Mouse (Mus musculus) myocyte (in vitro differentiated cells): Measurements from ENCODE around the gene Snca. TPM values are rescaled to one million over a fixed set of nuclear protein-coding genes. Genes with fewer than 3 reads are reported as not detected.

Source experiments
- H3K27me3 ChIP-seq: one replicate; pipeline ENCODE4 v1.6.1; 2011; ENCODE audit not compliant: control insufficient read depth, insufficient read depth, insufficient read length
- H3K36me3 ChIP-seq: one replicate; pipeline ENCODE4 v1.6.1; 2011; ENCODE audit not compliant: control insufficient read depth, insufficient read depth
- H3K4me2 ChIP-seq: one replicate; pipeline ENCODE4 v1.6.1; 2011; ENCODE audit warnings: low read depth, control low read depth
- H3K4me3 ChIP-seq: one replicate; pipeline ENCODE4 v1.5.1; 2011; ENCODE audit warnings: mild to moderate bottlenecking, control low read depth, moderate library complexity
- H3K79me2 ChIP-seq: one replicate; pipeline ENCODE4 v1.6.1; 2011; ENCODE audit not compliant: control insufficient read depth, insufficient read depth
- H3ac ChIP-seq: one replicate; pipeline ENCODE4 v1.6.1; 2011; ENCODE audit not compliant: control insufficient read depth, insufficient read length
- CEBPB ChIP-seq: IDR thresholded peaks from 2 replicates; pipeline ENCODE4 v1.6.1; 2011; ENCODE audit warnings: mild to moderate bottlenecking, moderate library complexity; ENCODE audit not compliant: poor library complexity, insufficient read depth, severe bottlenecking
- E2F4 ChIP-seq: IDR thresholded peaks from one replicate; pipeline ENCODE4 v1.6.1; 2011; ENCODE audit warnings: mild to moderate bottlenecking, control low read depth, moderate library complexity; ENCODE audit not compliant: insufficient read depth
- MAX ChIP-seq: IDR thresholded peaks from one replicate; pipeline ENCODE4 v1.6.1; 2011; ENCODE audit warnings: low read depth, mild to moderate bottlenecking, control low read depth
- MYOD1 ChIP-seq, 3 experiments: IDR thresholded peaks; one replicate each; pipeline ENCODE4 v1.6.1; 2011; ENCODE audit warnings: control low read depth in 2 of 3, low read depth in 2 of 3, mild to moderate bottlenecking in 2 of 3, moderate library complexity in 1 of 3; ENCODE audit not compliant: insufficient read length in 2 of 3, control insufficient read depth in 1 of 3
- MYOG ChIP-seq, 3 experiments: IDR thresholded peaks; one replicate each; pipeline ENCODE4 v1.6.1; 2011; ENCODE audit warnings: control low read depth in 2 of 3, low read depth in 2 of 3, mild to moderate bottlenecking in 2 of 3; ENCODE audit not compliant: insufficient read length in 2 of 3, control insufficient read depth in 1 of 3, insufficient read depth in 1 of 3
- POLR2A ChIP-seq: IDR thresholded peaks from one replicate; pipeline ENCODE4 v1.6.1; 2011; ENCODE audit warnings: low read depth, mild to moderate bottlenecking, control low read depth, moderate library complexity; ENCODE audit not compliant: insufficient read length
- POLR2AphosphoS2 ChIP-seq: IDR thresholded peaks from one replicate; pipeline ENCODE4 v1.6.1; 2011; ENCODE audit warnings: low read depth, control low read depth; ENCODE audit not compliant: insufficient read length
- REST ChIP-seq: IDR thresholded peaks from one replicate; pipeline ENCODE4 v1.6.1; 2011; ENCODE audit warnings: mild to moderate bottlenecking, control low read depth, moderate library complexity; ENCODE audit not compliant: insufficient read depth, insufficient read length
- SRF ChIP-seq: IDR thresholded peaks from one replicate; pipeline ENCODE4 v1.6.1; 2011; ENCODE audit warnings: low read depth; ENCODE audit not compliant: control insufficient read depth, insufficient read length
- TCF12 ChIP-seq: IDR thresholded peaks from one replicate; pipeline ENCODE4 v1.6.1; 2011; ENCODE audit warnings: mild to moderate bottlenecking, control low read depth; ENCODE audit not compliant: poor library complexity, insufficient read depth, severe bottlenecking
- TCF3 ChIP-seq: IDR thresholded peaks from one replicate; pipeline ENCODE4 v1.6.1; 2011; ENCODE audit warnings: low read depth, control low read depth; ENCODE audit not compliant: insufficient read length
- USF1 ChIP-seq: IDR thresholded peaks from one replicate; pipeline ENCODE4 v1.6.1; 2011; ENCODE audit warnings: low read depth, mild to moderate bottlenecking, control low read depth, moderate library complexity
- polyA plus RNA-seq: library from polyadenylated mRNA; unstranded; fragments of >200 nt; fragmentation: generic; extraction: Trizol; gene quantifications from one replicate; pipeline ENCODE4 v1.2.1, GENCODE M21; 2012; ENCODE audit warnings: missing spikeins

Gene Snca
- polyA plus RNA-seq, 1 experiment, result 0.13 TPM

DNA sequence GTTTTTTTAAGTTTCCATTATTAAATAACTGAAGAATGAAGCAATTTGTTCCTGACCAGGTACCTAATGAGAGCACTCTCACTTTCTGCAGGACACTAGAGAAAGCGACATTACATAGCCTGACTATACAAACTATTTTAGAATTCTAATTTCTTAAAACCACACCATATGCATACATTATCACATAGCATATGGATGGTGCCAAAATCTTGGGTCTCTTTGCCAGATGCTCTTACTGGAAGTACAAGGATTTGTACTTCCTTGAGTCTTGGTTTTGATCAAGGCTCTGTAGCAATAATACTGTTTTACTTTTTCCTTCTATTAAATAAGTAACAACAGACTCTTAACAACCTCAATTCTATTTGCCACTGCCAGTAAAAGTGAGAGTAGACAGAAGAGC, 31.4 kb downstream of the Snca start:
- H3ac ChIP-seq, result no peak overlapping the region
- H3K4me2 ChIP-seq, result no peak overlapping the region
- no peak overlapping the region for H3K4me3 ChIP-seq
- TF ChIP-seq USF1 (no peak), REST (no peak), MAX (no peak), TCF3 (no peak), CEBPB (no peak), POLR2A (no peak), MYOG (IDR thresholded peaks at IDR 0.05; ENCODE audit: control insufficient read depth in 1 of 3, insufficient read depth in 1 of 3, insufficient read length in 2 of 3, low read depth in 2 of 3) (no peak), POLR2AphosphoS2 (no peak), SRF (no peak)
- no peaks in the 10 kb centered on the region for H3K36me3 ChIP-seq
- no peaks in the 10 kb centered on the region for H3K79me2 ChIP-seq
- no peaks in the 10 kb centered on the region for H3K27me3 ChIP-seq

DNA sequence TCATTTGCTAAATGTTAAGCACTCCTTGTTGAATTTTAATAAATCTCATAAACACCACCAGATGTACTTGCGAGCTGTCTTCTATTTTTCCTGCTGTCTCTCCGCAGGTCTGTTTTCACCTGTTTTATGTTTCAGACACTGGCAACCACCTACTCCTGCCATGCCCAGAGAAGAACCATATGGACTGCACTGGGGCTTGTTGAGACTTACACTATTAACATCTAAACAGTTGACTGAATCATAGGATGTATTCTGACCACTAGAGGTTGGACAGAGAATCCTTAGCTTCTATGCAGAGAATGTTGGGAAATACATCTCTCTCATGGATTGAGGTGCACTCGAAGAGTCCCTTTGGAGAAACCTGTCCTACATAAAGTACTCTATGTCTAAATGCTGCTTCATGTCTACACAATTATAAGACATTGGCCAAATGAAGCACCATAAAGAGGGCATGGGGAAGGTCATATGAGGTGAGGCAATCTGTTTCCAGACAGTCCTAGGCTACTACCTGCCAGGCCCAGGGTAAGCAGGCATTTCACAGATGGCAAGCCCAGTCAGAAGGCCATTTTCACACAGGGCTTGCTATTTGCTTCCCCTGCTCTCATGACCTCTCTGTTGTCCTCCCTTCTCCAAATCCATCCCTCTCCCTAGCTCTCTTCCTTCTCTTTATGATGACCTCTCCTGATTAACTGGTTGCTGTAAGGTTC, 35.8 kb downstream of the Snca start:
- Histone ChIP-seq H3K27me3 (no peaks in the 10 kb centered on the region), H3K79me2 (no peaks in the 10 kb centered on the region), H3ac (no peak overlapping the region), H3K4me2 (no peak overlapping the region), H3K36me3 (no peaks in the 10 kb centered on the region), H3K4me3 (no peak overlapping the region)
- TF ChIP-seq SRF, result no peak
- TF ChIP-seq POLR2A, result no peak
- no peak for TF ChIP-seq MYOD1 (IDR thresholded peaks at IDR 0.05; ENCODE audit: control insufficient read depth in 1 of 3, insufficient read length in 2 of 3, low read depth in 2 of 3)
- no peak for TF ChIP-seq CEBPB
- TF ChIP-seq POLR2AphosphoS2, result no peak
- no peak for TF ChIP-seq USF1
- no peak for TF ChIP-seq MYOG (IDR thresholded peaks at IDR 0.05; ENCODE audit: control insufficient read depth in 1 of 3, insufficient read depth in 1 of 3, insufficient read length in 2 of 3, low read depth in 2 of 3)
- no peak for TF ChIP-seq TCF3
- no peak for TF ChIP-seq REST

DNA sequence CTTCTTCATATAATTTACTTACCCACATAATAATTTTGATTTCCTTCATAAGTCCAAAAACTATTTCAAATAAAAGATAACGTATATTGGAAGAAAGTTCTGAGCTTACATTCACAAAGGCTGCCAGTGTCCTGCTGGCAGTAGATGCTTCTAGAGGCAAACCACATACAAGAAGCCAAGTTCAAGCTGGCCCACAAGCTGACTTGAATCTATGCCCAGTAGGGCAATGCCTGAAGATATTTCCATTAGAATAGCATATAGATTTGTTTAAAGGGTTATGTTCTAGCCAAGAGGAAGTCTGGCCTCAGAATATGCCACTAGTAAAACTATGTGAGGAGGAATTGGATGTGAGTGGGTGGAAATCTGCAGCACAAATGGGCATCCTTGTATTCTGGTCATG, 42.7 kb downstream of the Snca start:
- no peak overlapping the region for H3K4me3 ChIP-seq
- TF ChIP-seq E2F4, result no peak
- TF ChIP-seq MAX, result no peak
- TF ChIP-seq POLR2AphosphoS2, result no peak
- no peak for TF ChIP-seq MYOD1 (IDR thresholded peaks at IDR 0.05; ENCODE audit: control insufficient read depth in 1 of 3, insufficient read length in 2 of 3, low read depth in 2 of 3)
- no peak for TF ChIP-seq POLR2A
- TF ChIP-seq USF1, result no peak
- no peak for TF ChIP-seq SRF
- no peak for TF ChIP-seq REST
- TF ChIP-seq TCF3, result no peak
- no peak for TF ChIP-seq CEBPB
- H3K27me3 ChIP-seq, result no peaks in the 10 kb centered on the region
- H3ac ChIP-seq, result no peak overlapping the region
- no peaks in the 10 kb centered on the region for H3K36me3 ChIP-seq
- H3K4me2 ChIP-seq, result no peak overlapping the region
- no peaks in the 10 kb centered on the region for H3K79me2 ChIP-seq

DNA sequence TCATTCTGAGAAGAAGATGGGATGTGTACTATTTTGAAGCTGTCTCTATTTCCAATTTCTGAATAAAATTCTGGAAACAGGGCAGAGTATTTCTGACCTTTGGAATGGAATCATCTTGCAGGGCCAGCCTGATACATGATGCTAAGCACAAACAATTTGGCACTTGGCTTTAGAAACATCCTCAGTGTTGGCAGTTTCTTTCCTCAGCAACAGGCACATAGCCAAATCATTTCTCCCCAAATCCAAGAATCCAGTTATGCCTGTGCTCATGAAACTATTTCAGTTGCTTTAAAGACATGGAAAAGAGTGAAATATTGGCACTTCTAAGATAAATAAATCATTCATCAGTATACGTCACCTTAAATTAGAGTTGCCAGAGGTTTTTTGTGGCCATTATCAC, 57.8 kb downstream of the Snca start:
- Histone ChIP-seq H3K27me3 (no peaks in the 10 kb centered on the region), H3K36me3 (no peaks in the 10 kb centered on the region), H3K4me3 (no peak overlapping the region), H3ac (no peak overlapping the region), H3K4me2 (no peak overlapping the region), H3K79me2 (no peaks in the 10 kb centered on the region)
- TF ChIP-seq TCF3, result no peak
- TF ChIP-seq REST, result no peak
- TF ChIP-seq MAX, result no peak
- no peak for TF ChIP-seq E2F4
- TF ChIP-seq POLR2AphosphoS2, result no peak
- TF ChIP-seq TCF12, result no peak

DNA sequence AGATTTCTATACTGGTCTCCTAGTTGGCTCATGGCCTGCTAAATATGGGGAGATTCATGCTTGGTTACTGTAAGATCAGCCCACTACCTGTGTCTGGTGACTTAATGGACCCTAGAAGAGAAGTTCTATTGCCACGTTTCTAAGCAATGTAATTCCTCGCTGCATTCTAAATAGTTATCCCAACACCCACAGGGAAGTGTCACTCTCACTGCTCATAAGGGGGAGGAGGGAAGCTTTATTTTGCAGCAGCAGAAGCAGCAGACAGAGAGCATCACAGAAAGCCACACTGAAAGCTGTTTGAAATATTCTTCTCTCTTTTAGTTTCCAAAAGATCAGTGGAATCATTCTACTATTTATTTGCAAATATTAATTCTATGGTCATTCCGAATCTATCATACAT, 64.0 kb downstream of the Snca start:
- no peak for TF ChIP-seq MYOG (IDR thresholded peaks at IDR 0.05; ENCODE audit: control insufficient read depth in 1 of 3, insufficient read depth in 1 of 3, insufficient read length in 2 of 3, low read depth in 2 of 3)
- no peak for TF ChIP-seq MAX
- no peak for TF ChIP-seq USF1
- no peak for TF ChIP-seq TCF12
- TF ChIP-seq E2F4, result no peak
- no peak for TF ChIP-seq SRF
- Histone ChIP-seq H3ac (no peak overlapping the region), H3K79me2 (no peaks in the 10 kb centered on the region), H3K27me3 (no peaks in the 10 kb centered on the region), H3K4me3 (no peak overlapping the region), H3K36me3 (no peaks in the 10 kb centered on the region), H3K4me2 (no peak overlapping the region)
